Mouse (Mus musculus) kidney, postnatal 4 days (tissue): Measurements from ENCODE around the gene Glo1.
A peak's percentile ranks its signal among the peaks of the same experiment; 100 is the strongest.
"Not testable (repeated sequence)": the region's sequence is repeated elsewhere in the genome, so short reads cannot be mapped to it uniquely, and the experiment has no call there.

Experiments
- DNase-seq, 2 experiments: peaks; one replicate each; pipeline ENCODE4 v3.0.0; 2021; ENCODE audit warnings: mixed read lengths in 2 of 2

The Glo1 gene

DNA sequence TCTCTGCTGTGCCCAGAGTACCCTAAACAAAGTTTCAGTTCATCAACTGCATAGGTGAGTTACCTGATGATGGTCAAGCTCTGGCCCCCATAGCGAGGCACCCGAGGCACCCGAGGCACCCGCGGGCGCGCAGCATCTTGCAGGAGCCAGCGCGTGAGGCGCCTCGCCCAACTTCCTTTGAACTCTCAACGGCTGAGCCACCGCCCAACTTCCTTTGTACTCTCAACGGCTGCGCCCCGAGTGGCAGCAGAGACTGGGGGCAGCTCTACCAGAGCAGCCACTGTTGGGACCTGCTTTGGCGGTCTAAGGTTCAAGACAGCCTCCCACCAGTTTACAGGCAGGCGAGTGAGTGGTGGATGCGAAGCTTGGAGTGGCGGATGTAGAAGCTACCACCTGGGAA, at the start of gene Glo1:
Glo1 (minus strand) TSS at position 153 of the 400 bp plus-strand sequence.
- DNase-seq, result not testable (repeated sequence)

DNA sequence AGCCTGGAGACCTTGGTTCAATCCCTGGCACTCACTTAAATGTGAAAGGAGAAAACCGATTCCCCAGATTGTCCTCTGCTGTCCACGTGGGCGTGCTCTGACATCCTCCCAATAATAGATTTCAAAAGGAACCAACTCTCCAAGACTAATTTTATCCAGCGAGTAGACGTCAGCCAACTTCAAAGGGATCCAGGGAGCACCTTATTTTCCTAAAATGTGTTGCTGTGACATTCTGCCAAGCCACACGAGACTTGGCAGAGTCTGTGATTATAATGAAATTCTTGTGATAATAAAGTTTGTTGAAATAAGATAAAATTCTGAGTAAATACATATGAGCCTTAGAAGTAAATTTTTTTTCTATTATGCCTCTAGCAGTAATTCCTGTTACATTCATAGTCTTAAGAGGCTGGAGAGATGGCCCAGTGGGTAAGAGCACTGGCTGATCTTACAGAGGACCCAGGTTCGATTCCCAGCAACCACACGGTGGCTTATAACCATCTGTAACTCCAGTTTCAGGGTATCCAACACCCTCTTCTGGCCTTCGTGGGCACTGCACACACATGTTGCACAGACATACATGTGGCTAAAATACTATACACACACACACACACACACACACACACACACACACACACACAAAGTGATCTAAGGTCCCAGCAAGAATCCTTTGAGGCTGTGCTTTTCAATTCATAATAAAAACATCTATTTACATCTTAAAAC, 48.5 kb upstream of the Glo1 start:
- no peak for DNase-seq

DNA sequence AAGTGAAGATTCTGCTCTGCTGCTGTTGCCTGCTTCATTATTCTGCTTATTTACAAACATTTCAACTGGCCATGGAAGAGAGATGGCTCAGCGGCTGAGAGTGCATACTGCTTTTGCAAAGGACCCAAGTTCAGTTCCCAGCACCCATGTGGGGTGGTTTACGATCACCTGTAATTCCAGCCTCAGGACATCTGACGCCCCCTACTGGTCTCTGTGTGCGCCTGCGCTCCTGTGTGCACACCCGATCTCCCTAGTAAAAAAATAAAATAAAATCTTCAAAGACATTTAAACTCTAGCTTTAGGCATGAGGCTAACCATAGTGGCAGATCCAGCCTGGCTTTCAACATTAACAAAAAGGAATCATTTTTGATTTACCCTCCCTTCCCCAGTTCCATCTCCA, 46.4 kb upstream of the Glo1 start:
- DNase-seq, result no peak

DNA sequence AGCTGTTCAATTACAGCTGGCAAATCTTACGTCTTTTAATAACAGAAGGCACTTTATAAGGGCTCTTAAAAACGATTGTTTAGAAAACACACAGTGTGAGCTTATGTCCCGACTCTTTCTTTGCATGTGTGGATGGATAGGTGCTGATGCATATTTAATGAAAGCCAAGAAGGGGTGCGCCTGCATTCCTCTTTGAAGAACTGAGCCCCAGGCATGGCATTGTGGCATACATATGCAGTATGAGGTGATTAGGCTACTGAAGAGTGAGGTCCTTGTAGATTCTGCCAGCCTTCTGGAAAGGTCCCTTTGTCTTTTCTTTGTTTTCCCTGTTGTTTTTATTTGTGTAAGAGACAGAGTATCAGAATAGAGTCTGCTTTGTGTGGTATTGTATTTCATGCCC, 45.9 kb upstream of the Glo1 start:
- DNase-seq, result no peak

DNA sequence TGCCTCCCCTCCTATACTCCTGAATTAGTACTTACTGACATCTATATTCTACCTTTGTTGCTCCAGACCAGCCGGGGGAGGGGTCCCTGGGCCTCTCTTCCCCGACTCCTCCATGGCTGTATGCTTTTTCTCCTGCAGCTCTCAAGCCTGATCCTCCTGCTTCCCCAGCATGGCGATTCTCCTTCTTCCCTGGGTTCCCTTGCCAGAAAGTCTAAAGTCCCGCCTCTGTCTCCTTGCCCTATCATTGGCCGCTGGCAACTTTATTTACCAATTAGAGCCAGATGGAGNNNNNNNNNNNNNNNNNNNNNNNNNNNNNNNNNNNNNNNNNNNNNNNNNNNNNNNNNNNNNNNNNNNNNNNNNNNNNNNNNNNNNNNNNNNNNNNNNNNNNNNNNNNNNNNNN, 38.2 kb upstream of the Glo1 start:
- no peak for DNase-seq

DNA sequence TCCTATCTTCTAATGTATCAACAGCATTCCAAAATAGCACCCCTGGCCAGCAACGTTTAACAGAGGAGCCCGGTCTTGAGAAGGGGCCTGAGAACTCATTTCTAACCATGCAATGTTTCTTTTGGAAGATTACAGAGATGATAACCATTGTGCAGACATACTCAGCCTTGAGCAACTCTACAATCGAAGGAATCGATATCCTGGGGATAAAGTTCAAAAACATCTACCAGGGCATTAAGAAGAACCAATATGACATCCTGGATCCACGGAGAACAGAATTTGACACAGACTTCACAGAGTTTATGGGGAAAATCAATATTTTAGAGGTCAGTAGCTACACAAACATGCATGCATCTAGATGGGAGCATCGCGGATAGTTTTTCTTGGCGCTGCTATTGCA, 36.5 kb upstream of the Glo1 start:
- DNase-seq, result no peak

DNA sequence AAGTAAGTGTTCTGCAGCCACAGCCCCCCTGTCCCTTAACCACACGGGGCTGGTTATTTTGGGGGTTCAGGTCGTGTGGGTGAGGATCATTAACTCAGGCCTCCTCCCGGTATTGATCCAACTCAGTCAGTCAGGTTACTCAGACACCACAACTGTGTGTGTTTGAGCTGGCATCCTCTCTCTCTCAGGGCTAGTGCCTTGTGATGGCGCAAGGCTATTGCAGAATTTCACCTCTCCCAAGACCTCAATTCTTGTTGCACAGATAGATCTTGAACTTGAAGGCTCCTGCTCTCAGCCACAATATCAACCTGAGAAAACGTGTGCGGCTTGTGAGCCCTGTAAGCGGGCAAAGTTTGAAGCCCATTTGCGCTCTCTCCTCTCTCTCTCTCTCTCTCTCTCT, 35.5 kb upstream of the Glo1 start:
- DNase-seq, result no peak

DNA sequence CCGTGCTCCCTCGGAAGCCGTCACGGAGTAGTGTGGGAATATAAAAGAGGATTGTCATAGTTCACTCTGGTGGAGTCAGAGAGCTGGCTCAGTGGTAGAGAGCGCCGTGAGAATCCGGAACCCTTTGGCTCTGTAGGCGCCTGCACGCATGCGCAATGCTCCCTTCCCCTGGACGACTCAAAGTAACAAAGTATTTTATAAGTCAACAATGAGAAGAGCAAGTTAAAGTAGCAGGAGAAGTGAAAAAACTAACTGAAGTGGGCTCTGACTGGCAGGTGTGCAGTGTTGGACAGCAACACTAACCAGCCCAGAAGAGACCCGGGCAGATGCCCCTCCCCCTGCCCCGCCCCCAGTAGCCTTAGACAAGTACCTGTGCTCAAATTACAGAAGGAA, 31.5 kb upstream of the Glo1 start:
- peak; percentile 86 to 89 for DNase-seq

DNA sequence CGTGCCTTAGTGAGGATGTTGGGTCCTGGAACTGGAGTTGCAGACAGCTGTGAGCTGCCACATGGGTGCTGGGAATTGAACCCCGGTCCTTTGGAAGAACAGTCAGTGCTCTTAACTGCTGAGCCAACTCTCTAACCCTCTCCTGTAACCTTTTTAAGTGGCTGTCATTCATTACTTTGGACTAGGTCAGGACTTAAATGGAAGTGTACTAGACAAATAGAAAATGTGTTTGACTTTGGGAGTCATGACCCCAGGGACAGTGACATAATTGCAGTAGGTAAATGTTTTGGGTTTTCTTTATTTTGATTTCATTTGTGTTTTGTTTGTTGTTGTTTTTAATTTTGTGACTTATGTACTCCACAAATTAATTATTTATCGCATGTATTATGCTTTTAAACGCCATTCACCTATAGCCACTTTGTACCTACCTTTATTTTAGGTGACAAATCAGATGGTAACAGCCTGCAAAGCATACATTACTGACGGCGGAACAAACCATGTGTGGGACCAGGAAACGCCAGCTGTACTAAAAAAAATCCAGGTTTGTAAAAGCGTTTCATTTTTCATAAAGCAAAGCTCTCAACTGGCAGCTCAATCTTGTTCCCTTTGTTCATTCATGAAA, 31.0 kb upstream of the Glo1 start:
- no peak for DNase-seq

DNA sequence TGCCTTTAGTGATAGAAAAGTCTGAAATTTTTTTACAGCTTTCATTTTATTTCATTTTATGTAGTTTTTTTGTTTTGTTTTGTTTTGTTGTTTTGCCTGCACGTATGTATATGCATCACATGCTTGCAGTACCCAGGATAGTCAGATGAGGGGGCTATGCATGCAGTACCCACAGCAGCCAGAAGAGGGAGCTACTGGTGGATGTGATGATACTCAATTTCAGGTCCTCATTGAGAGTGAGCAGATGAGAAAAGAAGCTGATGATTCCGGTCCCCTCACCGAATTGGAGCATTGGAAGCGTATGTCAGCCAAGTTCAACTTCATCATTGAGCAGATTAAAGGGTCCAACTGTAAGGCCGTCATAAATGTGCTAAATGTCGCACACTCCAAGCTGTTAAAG, 26.3 kb upstream of the Glo1 start:
- peak; percentile 16 to 27 for DNase-seq

DNA sequence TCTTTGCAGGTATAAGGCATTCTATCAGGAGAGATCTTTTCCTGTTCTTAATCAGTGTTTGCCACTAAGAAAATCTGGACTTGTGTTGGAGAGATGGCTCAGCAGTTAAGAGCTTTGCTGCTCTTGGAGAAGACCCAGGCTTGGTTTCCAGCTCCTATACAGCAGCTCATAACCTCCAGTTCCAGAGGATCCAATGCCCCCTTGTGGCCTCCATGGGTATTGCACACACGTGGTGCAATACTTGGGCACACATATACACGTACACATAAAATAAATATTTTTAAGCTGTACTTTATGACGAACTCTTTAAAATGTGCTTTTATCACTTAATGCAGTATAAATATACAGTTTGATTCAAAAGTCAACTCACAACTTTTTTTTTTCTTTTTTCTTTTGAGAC, 22.1 kb upstream of the Glo1 start:
- no peak for DNase-seq

DNA sequence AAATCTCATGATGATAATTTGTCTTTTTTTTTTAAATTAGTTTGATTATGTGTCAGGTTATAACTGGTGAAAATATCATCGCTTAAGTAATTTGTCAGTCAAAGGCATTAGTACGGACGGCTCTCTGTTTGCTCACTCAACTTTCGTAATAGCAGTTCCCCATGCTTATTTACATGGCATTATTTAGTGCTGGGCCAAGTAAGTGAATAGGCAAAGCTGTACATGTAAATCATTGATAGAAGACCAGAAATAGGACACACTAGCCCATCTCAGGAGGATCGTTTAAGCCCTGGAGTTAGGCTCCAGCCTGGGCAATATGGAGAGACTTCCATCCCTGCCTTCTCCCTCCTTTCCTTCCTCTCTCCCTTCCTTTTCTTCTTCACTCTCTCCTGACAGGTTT, 14.2 kb upstream of the Glo1 start:
- no peak for DNase-seq

DNA sequence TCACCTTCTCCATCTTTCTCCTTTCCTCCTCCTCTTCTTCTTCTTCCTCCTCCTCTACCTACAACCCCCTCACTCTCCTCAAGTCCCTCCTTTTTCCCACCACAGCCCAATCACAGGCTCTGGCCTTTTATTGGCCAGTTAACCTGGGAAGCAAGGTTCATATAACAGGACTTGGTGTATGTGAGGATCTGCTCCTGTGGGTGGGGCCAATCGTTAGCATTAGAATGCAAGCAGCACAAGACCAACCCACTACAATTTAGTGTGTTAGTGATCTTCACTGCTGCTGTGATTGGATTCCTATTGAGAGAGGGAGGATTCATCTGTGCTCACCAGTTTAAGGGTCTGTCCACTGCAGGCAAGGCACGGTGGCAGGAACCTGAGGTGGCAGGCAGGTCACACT, 12.3 kb upstream of the Glo1 start:
- DNase-seq, result no peak

DNA sequence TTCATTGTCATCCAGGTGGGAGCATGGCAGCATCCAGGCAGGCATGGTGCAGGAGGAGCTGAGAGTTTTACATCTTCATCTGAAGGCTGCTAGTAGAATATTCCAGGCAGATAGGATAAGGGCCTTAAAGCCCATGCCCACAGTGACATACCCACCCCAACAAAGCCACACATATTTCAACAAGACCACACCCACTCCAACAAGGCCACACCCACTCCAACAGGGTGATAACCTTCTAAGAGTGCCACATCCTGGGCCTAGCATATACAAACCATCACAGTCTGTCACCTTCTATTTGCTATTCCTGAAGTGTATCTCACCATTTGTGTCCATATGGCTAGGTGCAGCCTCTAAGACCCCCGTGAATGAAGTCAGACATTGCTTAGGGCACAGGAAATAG, 11.0 kb upstream of the Glo1 start:
- DNase-seq, result no peak

DNA sequence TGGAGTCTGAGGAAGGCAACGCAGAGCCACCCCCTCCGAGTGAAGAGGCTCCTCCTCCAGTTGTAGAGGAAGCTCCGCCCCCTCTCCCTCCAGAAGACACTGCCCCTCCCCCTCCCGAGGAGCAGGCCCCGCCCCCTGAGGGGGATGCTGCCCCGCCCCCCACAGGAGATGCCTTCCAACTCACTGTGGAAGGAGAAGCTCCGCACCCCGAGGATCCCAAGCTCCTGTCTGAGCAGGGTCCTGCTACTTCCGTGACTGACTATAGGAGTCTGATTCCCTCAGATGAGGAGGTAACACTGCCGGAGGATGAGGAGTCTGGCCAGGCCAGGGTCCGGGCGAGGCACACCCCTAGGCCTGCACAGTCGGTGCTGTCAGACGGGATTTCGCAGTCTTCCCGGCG, 8.7 kb upstream of the Glo1 start:
- DNase-seq, result peak; percentile 63 to 69

DNA sequence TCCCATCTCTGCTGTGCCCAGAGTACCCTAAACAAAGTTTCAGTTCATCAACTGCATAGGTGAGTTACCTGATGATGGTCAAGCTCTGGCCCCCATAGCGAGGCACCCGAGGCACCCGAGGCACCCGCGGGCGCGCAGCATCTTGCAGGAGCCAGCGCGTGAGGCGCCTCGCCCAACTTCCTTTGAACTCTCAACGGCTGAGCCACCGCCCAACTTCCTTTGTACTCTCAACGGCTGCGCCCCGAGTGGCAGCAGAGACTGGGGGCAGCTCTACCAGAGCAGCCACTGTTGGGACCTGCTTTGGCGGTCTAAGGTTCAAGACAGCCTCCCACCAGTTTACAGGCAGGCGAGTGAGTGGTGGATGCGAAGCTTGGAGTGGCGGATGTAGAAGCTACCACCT, 2.5 kb downstream of the Glo1 start, which contains the start of gene Dnah8:
Dnah8 (plus strand) TSS at position 223 of the 400 bp plus-strand sequence.
- DNase-seq, result not testable (repeated sequence)

DNA sequence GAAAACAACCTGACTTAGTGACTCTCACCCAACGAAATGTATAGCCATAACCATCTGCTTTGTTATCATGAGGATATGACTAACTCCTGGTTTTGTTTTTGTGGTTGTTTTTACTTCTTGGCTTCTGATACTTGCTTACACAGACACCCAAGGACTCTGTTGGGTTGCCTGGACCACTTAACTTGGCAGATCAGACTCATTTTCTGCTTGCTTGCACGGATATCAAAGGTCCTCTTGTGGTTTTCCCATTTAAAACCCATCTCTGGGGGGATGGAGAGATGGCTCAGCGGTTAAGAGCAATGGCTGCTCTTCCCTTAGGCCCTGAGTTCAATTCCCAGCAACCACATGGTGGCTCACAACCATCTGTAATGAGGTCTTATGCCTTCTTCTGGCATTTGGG, 3.5 kb downstream of the Glo1 start:
- DNase-seq, result no peak

DNA sequence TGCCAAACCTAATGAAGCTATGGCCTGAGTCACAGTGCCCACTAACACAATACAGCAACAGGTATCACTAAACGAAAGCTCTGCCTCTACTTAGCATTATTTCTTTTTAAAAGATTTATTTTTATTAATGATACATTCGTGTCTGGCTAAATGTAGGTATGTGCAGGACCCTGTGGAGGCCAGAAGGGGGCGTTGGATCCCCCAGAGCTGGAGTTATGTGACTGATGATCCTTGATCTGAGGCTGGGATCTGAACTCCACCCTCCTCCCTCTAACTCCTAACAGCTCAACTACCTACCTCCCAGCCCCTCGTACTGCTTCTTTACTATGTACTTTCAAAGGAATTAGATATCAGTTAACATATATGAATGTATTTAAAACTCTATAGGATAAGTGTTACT, 5.2 kb downstream of the Glo1 start:
- DNase-seq, result no peak

DNA sequence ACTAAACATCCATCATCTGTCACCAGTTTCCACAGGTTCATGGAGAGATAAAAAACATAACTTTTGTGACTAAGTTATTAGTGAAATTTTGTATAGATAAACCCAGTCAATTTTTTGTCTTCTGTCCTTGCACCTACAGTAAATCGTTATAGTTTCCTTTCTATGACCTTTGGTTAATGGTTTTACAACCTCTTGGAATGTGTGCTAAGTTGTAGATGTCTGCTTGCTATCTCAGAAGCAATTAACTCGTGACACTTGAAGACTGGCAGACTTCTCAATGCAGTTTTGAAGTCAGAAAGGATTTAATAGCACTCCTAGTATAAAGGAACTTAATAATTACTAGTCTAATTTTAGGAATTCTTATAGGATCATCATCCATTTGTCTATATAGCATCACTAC, 6.1 kb downstream of the Glo1 start:
- DNase-seq, result no peak

DNA sequence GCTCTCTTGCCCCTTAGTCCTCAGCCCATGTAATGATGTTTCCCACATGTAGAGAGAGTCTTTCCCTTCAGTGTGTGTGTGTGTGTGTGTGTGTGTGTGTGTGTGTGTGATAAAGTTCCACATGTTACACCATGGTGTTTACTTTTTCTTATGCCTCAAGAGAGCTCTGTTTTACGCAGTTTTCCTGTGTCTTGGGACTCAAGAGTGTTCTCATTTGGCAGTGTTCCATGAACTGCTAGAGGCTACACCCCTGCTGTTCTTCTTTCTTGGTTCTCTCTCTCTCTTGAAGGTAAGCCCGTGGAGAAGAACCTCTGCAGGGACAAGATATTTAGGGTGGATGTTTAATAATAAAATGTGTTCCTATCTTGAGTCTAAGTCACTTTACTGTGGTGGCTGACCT, 7.5 kb downstream of the Glo1 start:
- DNase-seq, result no peak

DNA sequence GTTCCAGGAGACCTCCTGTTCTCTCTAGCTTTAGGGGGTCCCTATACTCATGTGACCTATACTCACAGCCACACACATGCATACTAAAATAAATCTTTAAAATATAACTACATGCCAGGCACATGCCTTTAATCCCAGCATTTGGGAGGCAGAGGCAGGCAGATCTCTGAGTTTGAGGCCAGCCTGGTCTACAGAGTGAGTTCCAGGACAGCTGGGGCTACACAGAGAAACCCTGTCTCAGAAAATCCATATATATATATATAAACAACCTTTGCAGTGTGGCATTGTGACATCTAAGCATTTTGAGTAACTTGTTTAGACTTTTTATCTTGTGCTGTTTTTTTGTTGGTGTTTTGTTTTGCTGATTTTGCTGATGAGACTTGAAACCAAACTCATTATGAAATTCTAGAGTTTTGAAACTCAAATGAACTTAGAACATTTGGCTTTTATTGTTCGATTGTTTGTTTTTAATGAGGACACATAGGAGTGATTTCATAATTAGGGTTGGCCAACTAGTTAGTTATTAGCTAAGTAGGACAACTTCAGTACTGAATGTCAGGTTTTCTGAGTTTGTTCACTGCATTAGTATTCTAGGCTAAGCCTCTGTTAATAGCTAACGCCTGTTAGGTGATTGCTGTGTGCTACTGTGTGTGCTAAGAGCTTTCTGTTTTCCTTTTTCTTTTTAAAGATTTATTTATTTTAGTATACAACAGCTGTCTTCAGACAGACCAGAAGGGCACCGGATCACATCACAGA, 8.4 kb downstream of the Glo1 start:
- DNase-seq, result no peak

DNA sequence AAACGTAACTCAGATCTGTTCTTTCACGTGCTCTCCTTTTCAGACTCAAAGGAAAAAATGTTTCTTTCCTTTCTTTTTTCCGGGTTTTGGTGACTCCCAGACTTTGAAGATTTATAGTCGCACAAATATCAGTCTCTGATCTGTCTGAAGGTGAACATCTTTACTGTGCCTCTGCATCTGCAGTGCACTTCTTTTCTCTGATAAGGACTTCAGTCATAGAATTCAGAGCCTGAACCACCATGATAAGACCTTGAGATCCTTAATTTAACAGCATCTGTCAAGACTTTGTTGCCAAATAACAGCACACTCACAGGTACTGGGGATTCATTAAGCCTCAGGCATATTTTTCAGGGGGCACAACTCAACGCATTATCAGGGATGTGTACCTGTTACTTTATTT, 10.5 kb downstream of the Glo1 start:
- DNase-seq, result no peak

DNA sequence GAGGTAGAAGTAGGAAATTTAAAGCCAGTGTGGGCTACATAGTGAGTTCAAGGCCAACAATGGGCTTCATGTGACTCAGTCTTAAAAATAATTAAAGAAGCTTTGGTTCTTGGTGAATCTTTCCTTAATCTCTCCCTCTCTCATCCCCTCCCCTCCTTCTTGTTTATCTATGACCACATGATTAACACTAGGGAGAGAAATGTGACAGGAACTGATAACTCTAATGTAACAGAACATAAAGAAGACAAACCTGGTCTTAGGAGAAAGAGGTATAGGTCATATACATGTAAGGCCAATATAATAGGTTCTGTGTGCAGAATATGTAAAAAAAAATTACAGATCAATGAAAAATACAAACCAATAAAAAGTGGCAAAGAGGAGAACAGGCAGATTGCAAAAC, 13.3 kb downstream of the Glo1 start:
- DNase-seq, result no peak
